Mouse (Mus musculus) liver, embryonic 16.5 days (tissue): ENCODE data around the gene Rgs5. TPM values are rescaled to one million over a fixed set of nuclear protein-coding genes. Genes with fewer than 3 reads are reported as not detected.

Source experiments
- ATAC-seq: fragments of 200-750 bp; cut with Nextera tagmentation; 2 replicates; pipeline ENCODE4 v1.8.0; 2017; ENCODE audit warnings: low read depth, mild to moderate bottlenecking, moderate number of reproducible peaks, moderate library complexity
- H3K27ac ChIP-seq: fragments of 300-500 bp; sonication (generic); 2 replicates; pipeline ENCODE4 v1.5.1; 2014; ENCODE audit warnings: mild to moderate bottlenecking, low read length
- H3K27me3 ChIP-seq: fragments of 300-500 bp; sonication (generic); 2 replicates; pipeline ENCODE4 v1.6.1; 2014; ENCODE audit warnings: low read depth, low read length, mixed read lengths; ENCODE audit not compliant: control insufficient read depth, insufficient read depth
- H3K36me3 ChIP-seq: fragments of 300-500 bp; sonication (generic); 2 replicates; pipeline ENCODE4 v1.6.1; 2014; ENCODE audit warnings: mild to moderate bottlenecking; ENCODE audit not compliant: control insufficient read depth, insufficient read depth
- H3K4me1 ChIP-seq: fragments of 300-500 bp; sonication (generic); 2 replicates; pipeline ENCODE4 v1.6.1; 2014; ENCODE audit warnings: low read depth, low read length, mixed read lengths; ENCODE audit not compliant: control insufficient read depth
- H3K4me2 ChIP-seq: fragments of 300-500 bp; sonication (generic); 2 replicates; pipeline ENCODE4 v1.6.1; 2014; ENCODE audit warnings: low read depth, low read length, mixed read lengths
- H3K4me3 ChIP-seq: fragments of 300-500 bp; sonication (generic); 2 replicates; pipeline ENCODE4 v1.5.1; 2014; ENCODE audit warnings: low read depth, mild to moderate bottlenecking, low read length
- H3K9ac ChIP-seq: fragments of 300-500 bp; sonication (generic); 2 replicates; pipeline ENCODE4 v1.6.1; 2014; ENCODE audit warnings: low read depth, low read length
- H3K9me3 ChIP-seq: fragments of 300-500 bp; sonication (generic); replicated peaks from 2 replicates; pipeline ENCODE4 v1.6.1; 2016; ENCODE audit warnings: low read length; ENCODE audit not compliant: control insufficient read depth
- whole genome bisulfite sequencing: fragments of 180-500 bp; shearing (Covaris S2); extraction: QIAGEN DNeasy Blood & Tissue Kit; methylation state at CpG from one replicate; pipeline ENCODE4 v1.1.7; 2014; ENCODE audit not compliant: insufficient replicate concordance; 5-methylcytosine and 5-hydroxymethylcytosine counted together
- polyA plus RNA-seq: library from polyadenylated mRNA; unstranded; fragments of >200 nt; fragmentation: Nextera tagmentation; extraction: Ambion mirVana; gene quantifications from 2 replicates; pipeline ENCODE4 v1.2.1, GENCODE M21; 2015

Gene Rgs5
- polyA plus RNA-seq = 0.11 and 0.24 TPM in 2 replicates

DNA sequence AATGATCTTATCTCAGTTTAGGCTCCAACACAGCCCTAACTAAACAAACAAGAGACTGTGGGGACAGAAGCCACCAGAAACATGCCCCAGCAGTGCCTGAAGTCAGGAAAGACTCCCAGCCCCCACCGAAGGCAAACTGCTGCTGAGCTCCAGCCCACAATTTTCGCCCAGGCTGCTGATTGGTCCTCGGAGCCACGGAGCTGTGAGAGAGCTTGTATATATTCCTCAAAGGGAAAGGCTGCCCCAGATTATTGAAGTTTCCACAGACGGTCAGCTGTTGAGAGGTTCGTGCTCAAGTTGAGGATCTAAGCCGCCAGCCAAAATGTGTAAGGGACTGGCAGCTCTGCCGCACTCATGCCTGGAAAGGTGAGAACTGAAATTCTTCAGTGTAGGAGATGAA lies at the start of gene Rgs5:
Gene Rgs5, plus strand, starts transcription at position 246 of the 400 bp plus-strand sequence.
- H3K9me3 ChIP-seq = no peaks in the 10 kb centered on the region
- 7% methylated on average over 8 of the region's 8 CpGs for WGBS
- H3K27me3 ChIP-seq = no peaks in the 10 kb centered on the region
- no peak for ATAC-seq
- H3K4me2 ChIP-seq = no peak within 1 kb of the TSS
- no peak within 1 kb of the TSS for H3K4me3 ChIP-seq
- no peak within 1 kb of the TSS for H3K27ac ChIP-seq
- H3K4me1 ChIP-seq = no peaks in the 10 kb centered on the region
- H3K9ac ChIP-seq = no peak within 1 kb of the TSS
- H3K36me3 ChIP-seq = no peaks in the 10 kb centered on the region

- no peak overlapping the region for H3K4me2 ChIP-seq
- no peak overlapping the region for H3K27ac ChIP-seq
- no peaks in the 10 kb centered on the region for H3K36me3 ChIP-seq
- H3K9me3 ChIP-seq = no peaks in the 10 kb centered on the region
- ATAC-seq = no peak
- no peak overlapping the region for H3K9ac ChIP-seq
- H3K27me3 ChIP-seq = no peaks in the 10 kb centered on the region
- H3K4me1 ChIP-seq = no peaks in the 10 kb centered on the region
- H3K4me3 ChIP-seq = no peak overlapping the region
- WGBS = 60% methylated on average over 3 of the region's 3 CpGs
Measured at GRCm38 (mm10) chr1:169606164-169606563, 49.1 kb upstream of the Rgs5 start.

GRCm38 (mm10) chr1:169629738-169630137 lies 25.6 kb upstream of the Rgs5 start:
- no peak overlapping the region for H3K27ac ChIP-seq
- no peak overlapping the region for H3K4me3 ChIP-seq
- WGBS = 66% methylated on average over 7 of the region's 7 CpGs
- H3K9me3 ChIP-seq = no peaks in the 10 kb centered on the region
- no peaks in the 10 kb centered on the region for H3K4me1 ChIP-seq
- ATAC-seq = no peak
- no peak overlapping the region for H3K9ac ChIP-seq
- H3K36me3 ChIP-seq = no peaks in the 10 kb centered on the region
- H3K4me2 ChIP-seq = no peak overlapping the region
- no peaks in the 10 kb centered on the region for H3K27me3 ChIP-seq

DNA sequence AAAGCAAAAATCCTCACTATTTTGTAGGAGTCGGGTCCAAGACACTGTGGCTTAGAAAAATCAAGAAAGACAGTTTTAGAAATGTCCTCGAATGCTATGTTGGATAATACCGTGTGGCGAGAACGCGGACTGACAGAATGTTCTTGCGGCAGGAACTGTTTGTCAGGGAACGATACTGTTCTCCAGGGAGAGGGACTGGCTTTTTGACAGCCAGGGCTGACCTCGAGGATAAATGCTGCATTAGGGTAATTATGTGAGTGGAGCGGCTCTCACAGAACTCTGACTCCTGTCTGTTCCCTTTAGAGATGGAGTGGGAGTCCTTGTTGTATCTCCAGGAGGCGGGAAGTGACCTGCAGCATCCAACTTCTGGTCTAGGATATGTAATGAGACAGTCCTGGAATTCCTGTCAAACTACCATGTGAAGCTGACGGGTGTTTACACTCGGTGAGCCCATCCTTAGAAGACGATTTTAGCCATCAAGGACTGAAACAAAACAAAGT lies 18.0 kb upstream of the Rgs5 start:
- no peaks in the 10 kb centered on the region for H3K36me3 ChIP-seq
- H3K4me1 ChIP-seq = no peaks in the 10 kb centered on the region
- H3K4me3 ChIP-seq = no peak overlapping the region
- 62% methylated on average over 14 of the region's 14 CpGs for WGBS
- H3K4me2 ChIP-seq = no peak overlapping the region
- H3K9me3 ChIP-seq = no peaks in the 10 kb centered on the region
- no peak overlapping the region for H3K27ac ChIP-seq
- no peak for ATAC-seq
- H3K9ac ChIP-seq = no peak overlapping the region
- no peaks in the 10 kb centered on the region for H3K27me3 ChIP-seq

DNA sequence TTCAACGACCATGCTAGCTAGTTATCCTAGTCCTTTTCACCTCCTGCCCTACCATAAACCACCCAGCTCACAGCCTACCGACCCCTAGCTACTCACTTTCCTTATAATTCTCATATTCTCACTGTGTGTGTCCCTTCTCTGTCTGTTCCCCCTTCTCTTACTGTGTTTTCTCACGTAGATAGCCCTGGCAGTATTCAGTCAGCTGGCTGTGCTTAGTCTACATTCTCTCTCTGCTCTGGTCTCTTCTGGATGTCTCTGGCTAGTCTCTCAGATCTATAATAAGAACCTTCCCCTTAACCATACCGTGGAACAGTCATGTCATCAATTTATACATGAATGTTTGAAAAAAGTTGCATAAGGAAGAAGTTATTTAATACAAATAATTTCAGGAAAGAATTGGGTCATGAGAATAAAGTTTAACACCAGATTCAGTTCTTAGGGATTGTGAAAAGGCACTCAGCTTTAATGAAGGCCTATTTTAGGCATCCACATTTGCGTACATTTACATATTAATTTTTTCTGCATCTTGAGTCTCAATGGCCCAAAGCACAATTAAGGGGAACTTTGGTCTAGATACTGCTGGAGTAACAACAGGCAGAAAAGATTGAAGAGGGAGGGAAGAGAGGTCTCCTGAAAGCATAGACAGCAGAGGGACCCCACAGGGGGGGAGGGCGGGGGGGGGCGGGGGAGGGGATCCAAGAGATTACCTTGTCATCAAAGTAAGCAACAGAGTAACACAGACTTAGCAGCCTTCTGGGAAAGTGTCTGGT lies 10.2 kb upstream of the Rgs5 start:
- Histone ChIP-seq H3K27ac (no peak overlapping the region), H3K4me2 (no peak overlapping the region), H3K9me3 (no peaks in the 10 kb centered on the region), H3K36me3 (no peaks in the 10 kb centered on the region), H3K9ac (no peak overlapping the region), H3K27me3 (no peaks in the 10 kb centered on the region), H3K4me3 (no peak overlapping the region), H3K4me1 (no peaks in the 10 kb centered on the region)
- ATAC-seq = no peak
- WGBS = 56% methylated on average over 7 of the region's 7 CpGs

DNA sequence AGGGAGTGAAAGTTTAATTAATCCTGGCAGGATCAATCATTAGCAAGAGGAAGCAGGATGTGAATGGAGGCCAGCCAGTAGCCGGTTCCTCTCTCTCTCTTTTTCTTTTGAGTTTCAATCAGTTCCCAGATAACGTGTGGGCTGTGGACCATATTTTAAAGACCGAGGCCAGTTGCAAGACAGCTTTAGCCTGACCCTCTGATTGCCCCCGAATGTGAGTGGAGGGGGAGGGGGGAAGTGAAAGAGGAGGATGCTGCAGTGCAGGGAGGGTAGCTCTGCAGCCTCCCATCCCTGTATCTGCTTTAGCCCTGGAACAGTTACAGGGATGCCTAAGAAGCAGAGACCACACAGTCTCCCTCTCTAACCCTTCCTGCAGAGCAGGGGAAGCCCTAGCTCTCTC lies 4.2 kb downstream of the Rgs5 start:
- no peaks in the 10 kb centered on the region for H3K36me3 ChIP-seq
- no peak overlapping the region for H3K4me3 ChIP-seq
- no peaks in the 10 kb centered on the region for H3K9me3 ChIP-seq
- WGBS = 5% methylated on average over 4 of the region's 4 CpGs
- no peak overlapping the region for H3K4me2 ChIP-seq
- H3K27me3 ChIP-seq = no peaks in the 10 kb centered on the region
- no peak overlapping the region for H3K9ac ChIP-seq
- no peak for ATAC-seq
- no peaks in the 10 kb centered on the region for H3K4me1 ChIP-seq
- H3K27ac ChIP-seq = no peak overlapping the region

DNA sequence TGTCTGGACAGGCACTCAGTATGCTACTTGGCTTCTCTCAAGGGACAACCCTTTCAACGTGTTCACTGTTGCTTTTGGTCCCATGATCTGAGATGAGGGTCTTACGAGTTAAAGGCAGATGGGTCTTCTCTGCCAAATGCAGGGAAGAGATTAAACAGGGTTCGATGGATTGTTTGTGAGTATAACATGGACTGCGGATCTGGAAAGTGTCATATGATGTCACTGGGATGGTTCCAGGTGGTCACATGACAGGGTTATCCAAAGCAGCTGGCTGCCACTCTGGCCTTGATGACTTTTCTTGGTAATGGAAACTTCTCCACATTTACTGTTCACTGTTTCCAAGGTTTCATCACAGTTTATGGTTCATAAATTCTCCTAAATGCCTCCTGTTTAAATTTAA lies 12.0 kb downstream of the Rgs5 start:
- H3K4me1 ChIP-seq = no peaks in the 10 kb centered on the region
- H3K27ac ChIP-seq = no peak overlapping the region
- no peaks in the 10 kb centered on the region for H3K27me3 ChIP-seq
- whole genome bisulfite sequencing = 46% methylated on average over 4 of the region's 4 CpGs
- no peaks in the 10 kb centered on the region for H3K36me3 ChIP-seq
- no peak overlapping the region for H3K9ac ChIP-seq
- H3K4me2 ChIP-seq = no peak overlapping the region
- H3K4me3 ChIP-seq = no peak overlapping the region
- no peak for ATAC-seq
- H3K9me3 ChIP-seq = no peaks in the 10 kb centered on the region

GRCm38 (mm10) chr1:169670705-169671104 lies 15.4 kb downstream of the Rgs5 start:
- no peak overlapping the region for H3K4me3 ChIP-seq

GRCm38 (mm10) chr1:169671801-169672200 lies 16.5 kb downstream of the Rgs5 start:
- H3K4me2 ChIP-seq = no peak overlapping the region
- H3K27ac ChIP-seq = no peak overlapping the region
- H3K9ac ChIP-seq = no peak overlapping the region
- H3K27me3 ChIP-seq = no peaks in the 10 kb centered on the region
- 59% methylated on average over 2 of the region's 2 CpGs for WGBS
- no peaks in the 10 kb centered on the region for H3K9me3 ChIP-seq
- H3K4me1 ChIP-seq = no peaks in the 10 kb centered on the region
- no peaks in the 10 kb centered on the region for H3K36me3 ChIP-seq
- no peak for ATAC-seq
- H3K4me3 ChIP-seq = no peak overlapping the region

More at GRCm38 (mm10) chr1:169670705-169671104, 15.4 kb downstream of the Rgs5 start:
- H3K4me2 ChIP-seq = no peak overlapping the region
- no peak for ATAC-seq
- no peak overlapping the region for H3K27ac ChIP-seq
- H3K36me3 ChIP-seq = no peaks in the 10 kb centered on the region
- H3K9me3 ChIP-seq = no peaks in the 10 kb centered on the region
- WGBS = 38% methylated on average over 1 of the region's 1 CpGs
- no peaks in the 10 kb centered on the region for H3K4me1 ChIP-seq
- H3K27me3 ChIP-seq = no peaks in the 10 kb centered on the region
- H3K9ac ChIP-seq = no peak overlapping the region
